Mouse (Mus musculus): Measurements from ENCODE around the gene Gspt1. TPM values are rescaled to one million over a fixed set of nuclear protein-coding genes. Genes with fewer than 3 reads are reported as not detected.
A peak's percentile ranks its signal among the peaks of the same experiment; 100 is the strongest.

The Gspt1 gene
- total RNA-seq (2012; rRNA removed) (84.4 and 89.6 TPM in 2 replicates), polyA plus RNA-seq (2012; ENCODE audit: insufficient read depth in 1 of 2, insufficient read length in 2 of 2, low read depth in 1 of 2, low replicate concordance in 2 of 2, missing spikeins in 1 of 2) (100 to 1,000 TPM; 376 to 547 TPM)

- H3K4me1 ChIP-seq (ENCODE audit: control insufficient read depth in 1 of 2, insufficient read depth in 2 of 2, low read length in 2 of 2) = peaks cover 7 to 8% of the 10 kb centered on the region in 2 experiments
- no peaks in the 10 kb centered on the region for H3K27me3 ChIP-seq (ENCODE audit: control insufficient read depth in 1 of 2, insufficient read depth in 2 of 2, low read length in 2 of 2)
- no peaks in the 10 kb centered on the region for H3K9me3 ChIP-seq (replicated peaks; ENCODE audit: insufficient read depth, low read length)
- peak within 1 kb of the TSS; percentile 80 to 81 for H3K4me3 ChIP-seq (ENCODE audit: control insufficient read depth in 1 of 2, insufficient read depth in 1 of 2, low read depth in 2 of 2, low read length in 2 of 2)
- peaks cover 50% of the 10 kb centered on the region for H3K79me2 ChIP-seq (ENCODE audit: control insufficient read depth, insufficient read depth, low read length, poor library complexity)
- H3K9ac ChIP-seq (ENCODE audit: control insufficient read depth, low read depth, low read length, poor library complexity, severe bottlenecking) = peak within 1 kb of the TSS; percentile 97
- DNase-seq (ENCODE audit: low read depth, low spot score) = peak; percentile 99
- peaks cover 5 to 24% of the 10 kb centered on the region in 2 experiments for H3K36me3 ChIP-seq (ENCODE audit: control insufficient read depth in 1 of 2, insufficient read depth in 2 of 2, low read length in 2 of 2)
- TF ChIP-seq NRF1 (IDR thresholded peaks at IDR 0.05; ENCODE audit: insufficient read depth, low read depth, low read length, poor library complexity, severe bottlenecking) (0 out of 2 replicates have a peak, but pooled peaks have one; percentile 21), MAFK (IDR thresholded peaks at IDR 0.05; ENCODE audit: borderline replicate concordance, low read depth, low read length) (no peak), USF1 (IDR thresholded peaks at IDR 0.05; ENCODE audit: low read depth, low read length) (peak; percentile 16; the same call in 1 of the 2 replicates), UBTF (IDR thresholded peaks at IDR 0.05; ENCODE audit: borderline replicate concordance, insufficient read depth, low read depth, low read length) (0 out of 2 replicates have a peak, but pooled peaks have one; percentile 4), ELF1 (IDR thresholded peaks at IDR 0.05; ENCODE audit: low read depth, low read length) (peak; percentile 92), MAX (IDR thresholded peaks at IDR 0.05; ENCODE audit: low read length) (peak; percentile 59; the same call in 1 of the 2 replicates), MAZ (IDR thresholded peaks at IDR 0.05; ENCODE audit: low read depth, low read length) (peak; percentile 83; the same call in 1 of the 2 replicates), TCF12 (IDR thresholded peaks at IDR 0.05; ENCODE audit: low read depth, low read length) (peak; percentile 75; the same call in 1 of the 2 replicates), HCFC1 (IDR thresholded peaks at IDR 0.05; ENCODE audit: low read depth, low read length) (peak; percentile 98), CHD1 (IDR thresholded peaks at IDR 0.05; ENCODE audit: low read depth, low read length) (0 out of 2 replicates have a peak, but pooled peaks have one; percentile 53), MYC (IDR thresholded peaks at IDR 0.05; ENCODE audit: low read depth, low read length) (peak; percentile 76), SIN3A (IDR thresholded peaks at IDR 0.05; ENCODE audit: low read length) (peak; percentile 94), MXI1 (IDR thresholded peaks at IDR 0.05; ENCODE audit: low read depth, low read length) (peak; percentile 80), EP300 (IDR thresholded peaks at IDR 0.05; ENCODE audit: low read depth in 1 of 2, low read length in 2 of 2) (peak in 1 of 2 experiments; percentile 30; a peak in 1 of 4 replicates), NELFE (IDR thresholded peaks at IDR 0.05; ENCODE audit: low read depth, low read length) (peak; percentile 94), POLR2AphosphoS2 (IDR thresholded peaks at IDR 0.05; ENCODE audit: low read length) (peak; percentile 85), SMC3 (IDR thresholded peaks at IDR 0.05; ENCODE audit: low read depth, low read length) (no peak), KAT2A (conservative IDR thresholded peaks at IDR 0.05; ENCODE audit: low read depth, low read length) (peak; percentile 99), ZKSCAN1 (IDR thresholded peaks at IDR 0.05; ENCODE audit: low read depth, low read length) (no peak), POLR2A (IDR thresholded peaks at IDR 0.05; ENCODE audit: control insufficient read depth in 1 of 2, insufficient read depth in 1 of 2, low read depth in 1 of 2, low read length in 2 of 2, poor library complexity in 1 of 2) (peak; percentile 84 to 98), POLR2AphosphoS5 (IDR thresholded peaks at IDR 0.05; ENCODE audit: borderline replicate concordance, low read depth, low read length) (peak; percentile 86; the same call in 1 of the 2 replicates), ETS1 (IDR thresholded peaks at IDR 0.05; ENCODE audit: low read depth, low read length) (0 out of 2 replicates have a peak, but pooled peaks have one; percentile 6), TAL1 (IDR thresholded peaks at IDR 0.05; ENCODE audit: low read length) (no peak; the same call in 1 of the 2 replicates), ZMIZ1 (IDR thresholded peaks at IDR 0.05; ENCODE audit: low read depth, low read length) (peak; percentile 75), CHD2 (IDR thresholded peaks at IDR 0.05; ENCODE audit: low read length) (peak; percentile 83), E2F4 (IDR thresholded peaks at IDR 0.05; ENCODE audit: borderline replicate concordance, low read depth, low read length) (peak; percentile 47; the same call in 1 of the 2 replicates), BHLHE40 (IDR thresholded peaks at IDR 0.05; ENCODE audit: borderline replicate concordance, low read depth, low read length) (no peak), GATA1 (IDR thresholded peaks at IDR 0.05; ENCODE audit: low read depth, low read length) (no peak), TBP (IDR thresholded peaks at IDR 0.05; ENCODE audit: low read depth, low read length) (peak; percentile 82)
- peak within 1 kb of the TSS; percentile 96 for H3K27ac ChIP-seq (ENCODE audit: control insufficient read depth, low read depth, low read length)
Measured at GRCm38 (mm10) chr16:11253898-11254722, at the start of gene Gspt1. Gene Gspt1 (minus strand): TSS chr16:11254325.

All from MEL (cell line).